Mouse (Mus musculus): Measurements from ENCODE around the gene Minos1. TPM values are rescaled to one million over a fixed set of nuclear protein-coding genes. Genes with fewer than 3 reads are reported as not detected.

The Minos1 gene
- polyA plus RNA-seq, 1 experiment from 2014 or later, result 440 TPM

DNA sequence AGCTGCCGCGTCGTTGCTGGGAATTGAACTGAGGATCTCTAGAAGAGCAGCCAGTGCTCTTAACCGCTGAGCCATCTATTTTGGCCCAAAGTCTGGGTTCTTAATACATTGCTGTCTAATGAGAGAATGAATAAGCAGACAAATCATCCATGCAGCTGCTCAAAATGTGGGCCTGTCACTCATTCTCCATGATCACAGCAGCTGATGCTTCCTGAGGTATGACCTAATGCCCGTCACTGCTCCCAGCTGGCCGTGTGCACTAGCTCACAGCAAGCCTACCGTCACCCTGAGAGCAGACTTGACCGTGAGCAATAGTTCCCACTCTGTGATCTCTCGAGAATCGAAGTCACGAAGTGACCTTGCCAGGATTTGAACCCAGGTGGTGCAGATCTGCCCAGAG is 51.5 kb downstream of the Minos1 start:
- Histone ChIP-seq H3K4me2 (no peak overlapping the region), H3K4me1 (peaks cover 38% of the 10 kb centered on the region), H3K27me3 (replicated peaks) (peaks cover 30% of the 10 kb centered on the region), H3K4me3 (replicated peaks) (no peak overlapping the region), H3K36me3 (no peaks in the 10 kb centered on the region), H3K27ac (replicated peaks) (no peak overlapping the region), H3K9ac (replicated peaks) (no peak overlapping the region), H3K9me3 (replicated peaks) (no peaks in the 10 kb centered on the region)
- WGBS, result 77% methylated on average over 11 of the region's 11 CpGs
- no peak for ATAC-seq (ENCODE audit: low FRiP score)

DNA sequence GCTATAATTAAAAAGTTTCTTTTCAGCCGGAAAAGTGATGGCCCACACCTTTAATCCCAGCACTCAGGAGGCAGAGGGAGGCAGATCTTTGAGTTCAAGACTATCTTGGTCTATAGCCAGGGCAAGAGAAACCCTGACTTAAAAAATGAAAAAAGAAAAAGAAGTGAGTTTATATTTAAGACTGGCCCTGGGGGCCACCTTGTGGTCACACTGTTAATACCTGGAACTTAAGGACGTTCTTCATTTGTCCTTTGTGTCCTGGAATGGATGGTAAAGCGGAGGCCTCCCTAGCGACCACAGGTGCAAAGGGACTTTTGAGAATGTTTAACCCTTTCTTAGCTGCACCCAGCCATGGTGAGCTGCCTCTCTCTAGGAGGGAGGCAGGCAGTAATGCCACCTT is 52.2 kb downstream of the Minos1 start:
- Histone ChIP-seq H3K9ac (replicated peaks) (no peak overlapping the region), H3K4me3 (replicated peaks) (no peak overlapping the region), H3K9me3 (replicated peaks) (no peaks in the 10 kb centered on the region), H3K4me1 (peaks cover 45% of the 10 kb centered on the region), H3K27me3 (replicated peaks) (peaks cover 37% of the 10 kb centered on the region), H3K36me3 (no peaks in the 10 kb centered on the region), H3K4me2 (no peak overlapping the region), H3K27ac (replicated peaks) (no peak overlapping the region)
- 14% methylated on average over 4 of the region's 4 CpGs for WGBS
- no peak for ATAC-seq (ENCODE audit: low FRiP score)

DNA sequence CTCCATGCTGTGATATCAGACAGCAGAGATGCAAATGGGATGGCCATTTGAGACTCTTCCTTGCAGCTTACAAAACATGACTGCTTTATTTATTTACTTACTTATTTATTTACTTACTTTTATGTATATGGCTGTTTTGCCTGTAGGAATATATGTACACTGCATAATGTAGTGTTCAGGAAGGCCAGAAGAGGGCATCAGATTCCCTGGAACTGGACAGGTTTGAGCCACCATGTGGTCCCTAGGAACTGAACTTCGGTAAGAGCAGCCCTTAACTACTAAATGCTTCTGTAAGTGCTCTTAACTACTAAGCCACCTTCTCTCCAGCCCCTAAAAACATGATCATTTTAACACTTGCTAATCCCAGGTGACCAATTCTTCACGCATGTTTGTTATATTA is 52.6 kb downstream of the Minos1 start:
- ATAC-seq (ENCODE audit: low FRiP score), result no peak
- Histone ChIP-seq H3K9ac (replicated peaks) (no peak overlapping the region), H3K27me3 (replicated peaks) (peaks cover 41% of the 10 kb centered on the region), H3K27ac (replicated peaks) (no peak overlapping the region), H3K4me3 (replicated peaks) (no peak overlapping the region), H3K4me1 (peaks cover 42% of the 10 kb centered on the region), H3K9me3 (replicated peaks) (no peaks in the 10 kb centered on the region), H3K4me2 (no peak overlapping the region), H3K36me3 (no peaks in the 10 kb centered on the region)
- 22% methylated on average over 2 of the region's 2 CpGs for WGBS

DNA sequence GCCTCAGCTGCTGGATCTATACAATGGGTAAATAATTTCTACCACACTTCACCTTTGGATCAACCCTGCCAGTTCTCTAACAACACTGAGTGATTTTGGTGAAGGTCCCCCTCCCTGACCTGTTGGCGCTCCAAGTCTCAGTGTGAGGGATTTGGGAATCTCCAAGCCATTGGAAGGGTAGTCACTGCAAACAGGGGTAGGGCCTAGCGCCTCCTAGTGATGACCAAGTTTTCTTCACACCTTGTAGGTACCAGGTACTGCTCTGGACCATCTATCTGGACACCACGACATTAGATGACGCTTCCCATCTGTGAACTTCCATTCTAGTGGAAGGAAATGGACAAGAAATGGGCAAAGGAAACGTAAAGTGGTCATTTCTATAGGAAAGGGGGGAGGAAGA is 55.0 kb downstream of the Minos1 start:
- WGBS, result 17% methylated on average over 5 of the region's 5 CpGs
- Histone ChIP-seq H3K4me3 (replicated peaks) (peak overlapping the region; percentile 54), H3K27me3 (replicated peaks) (peaks cover 55% of the 10 kb centered on the region), H3K27ac (replicated peaks) (no peak overlapping the region), H3K9ac (replicated peaks) (peak overlapping the region; percentile 60; the same call in 1 of the 2 replicates), H3K4me2 (peak overlapping the region; percentile 87), H3K9me3 (replicated peaks) (no peaks in the 10 kb centered on the region), H3K36me3 (no peaks in the 10 kb centered on the region), H3K4me1 (peaks cover 21% of the 10 kb centered on the region)
- ATAC-seq (ENCODE audit: low FRiP score), result no peak

DNA sequence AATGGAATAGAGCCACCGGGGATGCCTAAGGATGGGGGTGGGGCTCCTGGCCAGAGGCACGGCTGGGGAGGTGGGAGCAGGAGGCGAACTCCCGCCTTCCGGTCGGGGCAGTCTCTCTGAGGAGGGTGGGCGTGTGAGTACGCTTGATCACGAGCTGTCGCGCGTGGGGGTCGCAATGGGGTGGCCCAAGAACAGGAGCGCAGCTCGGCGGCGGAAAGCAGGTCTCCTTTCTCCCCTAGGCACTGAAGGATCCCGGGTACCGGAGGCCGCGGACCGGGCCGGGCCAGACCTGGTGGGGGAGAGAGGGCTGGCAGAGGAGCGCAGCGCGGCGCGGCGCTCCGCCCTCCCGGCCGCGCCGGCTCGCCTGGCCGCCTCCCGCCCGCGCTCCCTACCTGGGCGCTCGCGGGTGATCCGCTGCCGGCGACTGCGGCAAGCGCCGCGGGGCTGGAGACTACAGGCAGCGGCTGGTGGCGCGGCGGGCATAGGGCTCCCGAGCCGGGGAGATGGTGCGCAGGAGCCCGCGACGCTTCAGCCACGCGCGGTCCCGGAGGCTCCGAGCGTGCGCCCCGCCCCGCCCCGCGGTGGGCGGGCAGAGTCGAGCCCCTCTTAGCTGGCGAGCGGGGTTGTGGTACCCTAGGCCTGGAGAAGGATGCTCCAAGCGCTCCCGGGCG is 55.7 kb downstream of the Minos1 start, which contains the start of gene Htr6:
Gene Htr6 (minus strand): TSS at position 530 of the 671 bp plus-strand sequence.
- 2% methylated on average over 67 of the region's 77 CpGs for WGBS
- H3K4me1 ChIP-seq, result peaks cover 21% of the 10 kb centered on the region
- H3K27me3 ChIP-seq (replicated peaks), result peaks cover 60% of the 10 kb centered on the region
- peak within 1 kb of the TSS; percentile 87 for H3K4me2 ChIP-seq
- no peaks in the 10 kb centered on the region for H3K36me3 ChIP-seq
- ATAC-seq (ENCODE audit: low FRiP score), result peak; percentile 65
- peak within 1 kb of the TSS; percentile 54 for H3K4me3 ChIP-seq (replicated peaks)
- H3K27ac ChIP-seq (replicated peaks), result peak within 1 kb of the TSS; percentile 29; the same call in 1 of the 2 replicates
- peak within 1 kb of the TSS; percentile 60 for H3K9ac ChIP-seq (replicated peaks)
- H3K9me3 ChIP-seq (replicated peaks), result no peaks in the 10 kb centered on the region

DNA sequence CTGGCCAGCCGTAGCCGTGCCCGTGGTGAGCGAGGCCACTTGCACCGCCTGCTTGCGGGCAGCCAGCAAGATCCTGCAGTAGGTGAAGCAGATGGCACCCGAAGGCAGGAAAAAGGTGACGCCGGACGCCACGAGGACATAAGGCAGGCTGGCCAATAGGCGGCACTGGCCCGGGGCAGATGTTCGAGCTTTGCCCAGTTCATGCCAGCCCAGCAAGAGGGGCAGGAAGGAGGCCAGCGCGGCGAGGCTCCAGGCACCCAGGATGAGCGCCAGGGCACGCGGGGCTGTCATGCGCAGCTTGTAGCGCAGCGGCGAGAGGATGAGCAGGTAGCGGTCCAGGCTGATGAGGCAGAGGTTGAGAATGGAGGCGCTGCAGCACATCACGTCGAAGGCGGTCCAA is 56.9 kb downstream of the Minos1 start:
- no peaks in the 10 kb centered on the region for H3K36me3 ChIP-seq
- no peaks in the 10 kb centered on the region for H3K9me3 ChIP-seq (replicated peaks)
- 20% methylated on average over 29 of the region's 29 CpGs for whole genome bisulfite sequencing
- H3K4me1 ChIP-seq, result peaks cover 21% of the 10 kb centered on the region
- H3K9ac ChIP-seq (replicated peaks), result no peak overlapping the region
- no peak overlapping the region for H3K27ac ChIP-seq (replicated peaks)
- H3K27me3 ChIP-seq (replicated peaks), result peaks cover 64% of the 10 kb centered on the region
- no peak for ATAC-seq (ENCODE audit: low FRiP score)
- H3K4me3 ChIP-seq (replicated peaks), result peak overlapping the region; percentile 54
- peak overlapping the region; percentile 87 for H3K4me2 ChIP-seq

DNA sequence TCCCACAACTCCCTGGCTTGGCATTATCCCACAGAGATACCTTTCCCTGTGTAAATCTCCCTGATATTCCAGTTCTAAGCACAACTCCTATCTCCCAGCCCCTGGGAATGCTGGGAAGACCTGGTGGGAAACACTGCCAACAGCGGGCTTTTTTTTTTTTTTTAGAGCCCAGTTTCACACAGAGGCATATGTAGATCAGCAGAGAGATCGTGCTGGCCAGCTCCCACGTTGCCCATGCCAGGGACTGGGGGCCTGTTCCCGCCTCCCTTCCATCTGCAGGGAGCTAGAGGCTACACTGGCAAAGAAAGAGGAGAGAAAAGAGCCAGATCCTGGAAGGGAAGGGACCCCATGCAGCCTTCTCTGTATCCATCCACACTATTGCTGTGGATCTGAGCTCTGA is 62.6 kb downstream of the Minos1 start:
- Histone ChIP-seq H3K27me3 (replicated peaks) (peaks cover 23% of the 10 kb centered on the region), H3K4me2 (no peak overlapping the region), H3K4me3 (replicated peaks) (no peak overlapping the region), H3K9me3 (replicated peaks) (no peaks in the 10 kb centered on the region), H3K36me3 (no peaks in the 10 kb centered on the region), H3K4me1 (no peaks in the 10 kb centered on the region), H3K27ac (replicated peaks) (no peak overlapping the region), H3K9ac (replicated peaks) (no peak overlapping the region)
- 41% methylated on average over 4 of the region's 4 CpGs for WGBS
- ATAC-seq (ENCODE audit: low FRiP score), result no peak

DNA sequence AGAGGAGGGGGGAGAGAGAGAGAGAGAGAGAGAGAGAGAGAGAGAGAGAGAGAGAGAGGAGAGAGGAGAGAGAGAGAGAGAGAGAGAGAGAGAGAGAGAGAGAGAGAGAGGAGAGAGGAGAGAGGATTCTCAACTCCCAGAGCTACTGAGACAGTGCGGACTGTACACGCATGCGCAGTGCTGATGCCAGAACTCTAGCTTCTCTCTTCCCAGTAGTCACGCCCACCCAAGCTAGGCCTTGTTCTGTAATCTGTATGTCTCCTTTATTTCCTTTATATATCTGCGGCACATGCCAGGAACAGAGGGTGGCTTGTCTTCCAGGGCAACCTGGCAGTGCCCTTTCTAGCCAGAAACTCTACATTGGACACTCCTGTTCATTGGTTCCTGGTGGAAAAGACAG is 66.1 kb downstream of the Minos1 start:
- no peak overlapping the region for H3K9ac ChIP-seq (replicated peaks)
- 0 out of 2 replicates have a peak, but pooled peaks cover under 1% of the 10 kb centered on the region for H3K4me1 ChIP-seq
- H3K27ac ChIP-seq (replicated peaks), result no peak overlapping the region
- H3K36me3 ChIP-seq, result no peaks in the 10 kb centered on the region
- H3K4me2 ChIP-seq, result no peak overlapping the region
- ATAC-seq (ENCODE audit: low FRiP score), result no peak
- H3K27me3 ChIP-seq (replicated peaks), result peaks cover 5% of the 10 kb centered on the region; the same call in 1 of the 2 replicates
- H3K4me3 ChIP-seq (replicated peaks), result no peak overlapping the region
- H3K9me3 ChIP-seq (replicated peaks), result no peaks in the 10 kb centered on the region
- WGBS, result 81% methylated on average over 5 of the region's 5 CpGs

DNA sequence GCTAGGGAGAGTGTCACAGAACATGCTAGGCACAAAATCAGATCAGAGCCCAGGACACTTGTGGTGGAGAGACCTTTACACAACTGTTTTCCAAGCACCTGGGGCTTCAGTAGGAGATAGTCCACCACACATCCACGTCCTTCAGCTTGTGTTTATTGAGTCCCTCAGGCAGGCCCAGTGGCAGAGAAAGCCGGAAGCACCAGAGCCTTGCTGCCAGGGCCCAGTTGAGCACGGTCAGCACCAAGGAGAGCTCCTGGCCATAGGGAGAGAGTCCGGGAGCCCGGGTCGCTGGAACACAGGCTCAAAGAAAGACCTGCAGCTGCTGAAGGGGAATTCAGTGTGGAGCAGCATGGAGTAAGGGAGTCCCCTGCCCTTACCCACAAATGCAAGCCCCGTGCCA is 71.3 kb downstream of the Minos1 start:
- Histone ChIP-seq H3K9me3 (replicated peaks) (no peaks in the 10 kb centered on the region), H3K27me3 (replicated peaks) (peaks cover 8% of the 10 kb centered on the region; the same call in 1 of the 2 replicates), H3K27ac (replicated peaks) (no peak overlapping the region), H3K4me1 (peaks cover 19% of the 10 kb centered on the region), H3K36me3 (no peaks in the 10 kb centered on the region), H3K4me3 (replicated peaks) (no peak overlapping the region), H3K4me2 (no peak overlapping the region), H3K9ac (replicated peaks) (no peak overlapping the region)
- WGBS, result 15% methylated on average over 7 of the region's 7 CpGs
- no peak for ATAC-seq (ENCODE audit: low FRiP score)

DNA sequence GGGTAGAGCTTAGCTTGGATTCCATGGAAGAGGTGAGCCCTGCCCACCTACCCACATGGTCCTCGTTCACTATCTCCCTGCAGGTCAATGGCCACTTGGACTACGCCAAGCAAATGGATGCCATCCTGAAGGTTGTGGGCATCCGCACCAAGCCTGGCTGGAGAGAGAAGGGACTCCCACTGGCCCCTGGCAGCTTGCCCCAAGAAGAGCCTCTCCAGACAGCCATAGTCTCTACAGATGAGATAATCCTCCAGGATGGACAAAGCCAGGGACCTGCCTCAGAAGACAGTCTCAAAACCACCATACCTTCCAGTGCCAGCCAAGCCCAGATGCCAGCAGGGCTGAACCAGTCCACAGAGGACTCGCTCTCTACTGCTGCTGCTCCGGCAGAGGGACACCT is 72.9 kb downstream of the Minos1 start:
- H3K4me2 ChIP-seq, result no peak overlapping the region

DNA sequence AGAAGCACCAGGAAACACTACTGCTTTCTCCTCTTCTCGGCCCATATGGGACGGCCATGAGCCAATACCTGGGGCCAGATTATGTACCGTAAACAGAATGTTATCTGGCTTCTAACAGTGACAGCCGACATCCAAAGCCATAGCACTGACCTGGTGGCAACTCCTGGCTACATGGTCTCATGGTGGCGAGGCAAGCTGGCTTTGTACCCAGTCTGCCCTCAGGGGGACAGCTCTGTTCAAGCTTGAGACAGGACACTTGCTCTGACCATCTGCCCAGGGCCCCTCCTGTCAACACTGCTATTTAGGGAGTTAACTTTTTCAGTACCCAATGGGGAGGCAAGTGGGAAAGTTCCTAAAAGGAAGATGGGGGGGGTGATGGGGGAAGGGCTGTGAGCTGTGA is 73.6 kb downstream of the Minos1 start:
- Histone ChIP-seq H3K4me1 (peaks cover 38% of the 10 kb centered on the region), H3K36me3 (no peaks in the 10 kb centered on the region), H3K9me3 (replicated peaks) (no peaks in the 10 kb centered on the region), H3K4me3 (replicated peaks) (no peak overlapping the region), H3K9ac (replicated peaks) (no peak overlapping the region), H3K4me2 (no peak overlapping the region), H3K27ac (replicated peaks) (no peak overlapping the region), H3K27me3 (replicated peaks) (peaks cover 8% of the 10 kb centered on the region; the same call in 1 of the 2 replicates)
- ATAC-seq (ENCODE audit: low FRiP score), result no peak
- WGBS, result 75% methylated on average over 5 of the region's 5 CpGs

More for the DNA sequence above, 72.9 kb downstream of the Minos1 start:
- 91% methylated on average over 5 of the region's 5 CpGs for WGBS
- no peaks in the 10 kb centered on the region for H3K36me3 ChIP-seq
- no peak for ATAC-seq (ENCODE audit: low FRiP score)
- peaks cover 33% of the 10 kb centered on the region for H3K4me1 ChIP-seq
- H3K9me3 ChIP-seq (replicated peaks), result no peaks in the 10 kb centered on the region
- no peak overlapping the region for H3K9ac ChIP-seq (replicated peaks)
- no peak overlapping the region for H3K4me3 ChIP-seq (replicated peaks)
- H3K27ac ChIP-seq (replicated peaks), result no peak overlapping the region
- H3K27me3 ChIP-seq (replicated peaks), result peaks cover 8% of the 10 kb centered on the region; the same call in 1 of the 2 replicates

DNA sequence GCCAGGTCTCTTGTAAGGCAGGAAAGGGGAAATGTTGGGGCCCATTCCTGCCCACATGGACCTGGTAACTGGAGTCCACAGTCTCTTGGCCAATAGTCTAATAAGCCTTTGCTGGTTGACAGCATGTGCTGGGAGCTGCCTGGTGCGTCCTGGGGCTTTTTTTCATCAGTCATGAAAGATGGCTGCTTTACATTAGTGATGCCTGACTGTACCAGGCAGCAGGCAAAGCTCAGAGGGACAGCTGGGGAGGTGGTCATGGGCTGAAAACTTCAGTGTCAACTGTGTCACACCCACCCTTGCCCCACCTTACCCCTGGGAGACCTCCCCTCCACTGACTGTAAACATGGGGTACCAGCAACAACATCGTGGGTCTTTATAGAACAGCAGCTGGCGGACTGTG is 75.2 kb downstream of the Minos1 start:
- Histone ChIP-seq H3K27ac (replicated peaks) (0 out of 2 replicates have a peak overlapping the region, but pooled peaks have one; percentile 56), H3K9ac (replicated peaks) (no peak overlapping the region), H3K36me3 (no peaks in the 10 kb centered on the region), H3K27me3 (replicated peaks) (peaks cover 4% of the 10 kb centered on the region; the same call in 1 of the 2 replicates), H3K4me3 (replicated peaks) (no peak overlapping the region), H3K9me3 (replicated peaks) (no peaks in the 10 kb centered on the region), H3K4me2 (no peak overlapping the region), H3K4me1 (peaks cover 38% of the 10 kb centered on the region)
- 56% methylated on average over 3 of the region's 3 CpGs for WGBS
- ATAC-seq (ENCODE audit: low FRiP score), result no peak

Measured in neural tube, embryonic 15.5 days (tissue).